Mouse (Mus musculus) brain, embryonic 14.5 days (tissue): ENCODE measurements at regions not wholly inside any gene's neighbourhood (a gene's known extent, or its start where the extent isn't known, plus 50 kb on each side); places are given as distances from the start of the nearest gene placed in this dataset.

Experiments
- CTCF ChIP-seq: fragments of 200-500 bp; IDR thresholded peaks from 2 replicates; pipeline ENCODE4 v1.5.1; 2012; ENCODE audit warnings: inconsistent platforms, mild to moderate bottlenecking, moderate library complexity, borderline replicate concordance; ENCODE audit not compliant: insufficient read depth, insufficient read length; ENCODE audit errors: extremely low read depth
- POLR2A ChIP-seq: fragments of 200-500 bp; IDR thresholded peaks from 2 replicates; pipeline ENCODE4 v1.6.1; 2012; ENCODE audit warnings: mild to moderate bottlenecking, inconsistent platforms, borderline replicate concordance; ENCODE audit not compliant: poor library complexity, insufficient read depth, insufficient read length, severe bottlenecking; ENCODE audit errors: extremely low read depth

DNA sequence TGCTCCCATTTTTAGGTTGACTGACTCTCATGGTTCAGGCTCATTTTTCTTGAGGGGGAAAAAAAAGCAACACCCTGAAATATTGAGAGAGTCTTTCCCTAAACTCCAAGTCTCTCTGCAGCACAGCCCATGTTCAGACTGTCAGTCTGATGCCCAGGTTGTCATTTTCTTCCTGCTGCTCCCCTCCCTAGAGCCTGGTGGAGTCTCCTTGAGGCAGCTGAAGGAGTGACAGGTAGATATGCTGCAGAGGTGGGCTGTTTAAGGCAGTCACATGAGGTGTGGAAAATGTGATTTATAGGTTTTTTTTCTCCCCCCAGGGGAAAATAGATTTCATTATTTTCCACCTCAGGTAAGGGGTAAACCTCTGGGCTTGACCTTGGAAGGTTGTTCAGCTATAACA is 70.6 kb upstream of the Olfm4 start:
- TF ChIP-seq POLR2A (no peak), CTCF (no peak)
